Mouse (Mus musculus) frontal cortex, postnatal 14 days (tissue): ENCODE measurements around the gene Lrba.

Experiments
- DNase-seq, 2 experiments: peaks; one replicate each; pipeline ENCODE4 v3.0.0; 2022; ENCODE audit warnings: low spot score in 2 of 2

Gene Lrba

DNA sequence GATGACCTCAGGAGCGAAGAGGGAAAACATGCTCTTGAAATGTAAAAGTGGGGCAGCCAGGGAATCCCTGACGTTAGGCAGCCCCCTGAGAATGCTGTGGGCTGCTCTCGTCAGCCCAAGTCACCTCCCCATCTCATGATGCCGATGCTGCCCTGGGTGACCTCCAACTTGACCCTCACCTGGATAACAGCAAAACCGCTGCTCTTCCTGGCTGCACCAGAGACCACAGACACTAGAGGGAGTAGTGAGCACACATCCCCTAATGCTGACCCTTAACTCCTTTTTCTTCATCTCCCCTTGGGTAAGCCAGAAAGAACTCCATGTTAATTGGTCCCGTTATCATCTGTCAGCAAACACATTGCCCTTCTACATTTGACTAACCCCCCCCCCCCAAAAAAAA lies 572.2 kb downstream of the Lrba start:
- no peak for DNase-seq

DNA sequence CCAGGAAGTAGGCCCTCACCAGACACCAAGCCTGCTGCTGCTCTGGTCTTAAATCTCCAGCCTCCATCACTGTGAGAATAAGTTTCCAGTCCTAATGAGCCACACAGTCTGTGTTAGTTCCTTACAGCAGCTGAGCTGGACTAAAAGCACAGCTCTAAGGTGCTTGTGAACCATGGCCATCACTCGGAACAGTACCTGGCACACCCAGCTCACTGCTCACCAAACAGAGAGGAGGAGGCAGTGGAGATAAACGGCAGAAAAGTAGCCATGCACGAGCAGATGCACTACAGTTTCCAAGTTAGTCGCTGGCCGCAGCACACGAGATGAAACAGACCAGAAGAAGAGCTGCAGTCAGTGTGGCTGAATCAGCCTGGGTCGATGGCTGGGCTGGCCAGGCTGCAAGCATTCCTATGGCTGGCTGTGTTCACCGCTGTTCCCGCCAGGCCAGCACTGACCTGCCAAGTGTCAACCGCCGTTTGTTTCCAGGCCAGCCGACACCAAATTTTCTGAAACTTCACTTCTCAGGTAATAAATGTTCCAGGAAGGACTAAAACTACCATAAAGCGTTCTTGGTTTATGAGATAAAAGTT lies 573.5 kb downstream of the Lrba start:
- no peak for DNase-seq

DNA sequence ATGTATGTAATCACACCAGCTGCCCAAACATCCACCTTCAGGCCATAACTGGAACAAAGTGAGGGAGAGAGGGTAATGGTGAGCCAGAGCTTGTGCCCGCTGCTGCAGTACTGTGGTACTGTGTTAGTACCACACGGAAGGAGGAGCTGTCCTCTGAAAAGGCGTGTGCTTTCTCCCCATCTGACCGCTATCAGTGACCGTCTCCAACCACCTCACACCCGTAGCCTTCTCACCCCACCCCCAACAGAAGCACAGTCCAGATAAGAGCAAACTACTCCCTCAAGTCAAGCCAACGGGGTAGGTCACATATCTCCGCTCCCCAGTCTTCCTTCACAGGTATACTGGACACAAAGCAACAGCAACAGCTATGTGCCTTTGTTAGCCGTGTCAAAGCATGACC lies 574.6 kb downstream of the Lrba start:
- DNase-seq: no peak

DNA sequence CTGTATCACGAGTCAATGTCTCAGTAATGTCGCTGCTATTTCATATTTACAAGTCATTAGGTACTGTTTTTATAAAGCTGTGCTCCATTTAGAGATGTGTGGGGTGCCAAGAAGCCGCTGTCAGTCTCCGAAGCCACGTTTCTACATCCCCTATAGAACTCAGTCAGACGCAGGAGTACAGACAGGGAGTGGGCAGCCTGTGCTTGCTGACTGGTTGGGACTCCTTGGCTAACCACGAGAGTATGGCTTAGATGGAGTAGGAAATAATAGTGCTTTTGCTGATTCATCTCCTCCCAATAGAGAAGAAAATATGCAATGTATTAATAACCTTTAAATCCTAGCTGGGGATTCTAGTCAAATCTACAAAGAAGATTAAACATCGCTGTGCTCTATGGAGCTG lies 576.4 kb downstream of the Lrba start:
- DNase-seq: no peak

DNA sequence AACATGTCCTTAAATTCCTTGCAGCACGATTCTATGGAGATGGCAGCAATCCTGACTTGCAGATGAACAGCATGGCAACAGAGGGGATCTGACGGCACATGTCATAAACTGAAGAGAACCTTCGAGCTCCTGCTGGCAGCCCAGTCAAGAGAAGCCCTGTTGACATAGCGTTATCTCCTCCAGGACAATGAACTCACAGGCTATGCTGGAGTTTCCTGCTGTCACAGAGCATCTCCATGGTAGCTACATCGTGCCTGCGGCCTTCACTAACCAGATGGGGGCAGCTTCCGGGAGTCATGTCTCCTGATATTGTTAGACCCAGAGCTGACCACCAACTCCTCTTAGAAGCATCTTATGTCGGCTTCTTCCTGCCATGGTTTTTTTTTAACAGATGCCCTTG lies 578.3 kb downstream of the Lrba start:
- no peak for DNase-seq

DNA sequence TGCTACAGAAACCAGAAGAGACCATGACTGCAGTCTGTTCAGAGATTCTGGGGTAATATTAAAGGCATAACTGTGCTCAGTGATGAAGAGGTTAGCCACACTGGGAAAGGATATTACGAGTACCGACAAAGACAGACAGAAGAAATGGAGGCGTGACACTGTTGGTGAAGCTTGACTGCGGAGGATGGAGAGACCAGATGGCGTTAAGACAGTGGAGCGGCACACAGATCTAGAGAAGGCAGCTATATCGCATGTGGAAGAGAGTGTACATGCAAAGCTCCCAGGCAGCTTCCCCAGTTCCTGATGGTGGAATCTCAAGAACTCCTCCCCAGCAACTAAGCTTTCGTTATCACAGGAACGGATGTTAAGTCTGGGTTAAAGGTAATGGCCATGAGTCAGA lies 579.8 kb downstream of the Lrba start:
- no peak for DNase-seq

DNA sequence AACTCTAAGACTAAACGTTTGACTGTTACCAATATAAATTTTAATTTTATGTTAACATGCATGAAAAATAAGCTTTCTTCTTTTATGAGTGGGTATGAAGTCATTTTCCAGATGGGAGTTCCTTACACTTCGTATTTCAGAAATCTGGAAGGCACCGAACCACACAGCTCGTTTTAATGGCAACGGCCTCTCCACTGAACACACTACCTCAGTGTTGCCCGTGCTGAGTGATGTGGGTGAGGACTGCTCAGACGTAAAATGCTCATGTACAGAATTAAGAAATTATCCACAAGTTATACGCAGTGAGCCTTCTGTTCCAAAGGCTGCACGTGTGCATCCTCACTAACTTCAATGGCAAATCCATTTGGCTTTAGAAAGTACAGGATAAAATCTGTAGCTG lies 582.4 kb downstream of the Lrba start:
- no peak for DNase-seq

DNA sequence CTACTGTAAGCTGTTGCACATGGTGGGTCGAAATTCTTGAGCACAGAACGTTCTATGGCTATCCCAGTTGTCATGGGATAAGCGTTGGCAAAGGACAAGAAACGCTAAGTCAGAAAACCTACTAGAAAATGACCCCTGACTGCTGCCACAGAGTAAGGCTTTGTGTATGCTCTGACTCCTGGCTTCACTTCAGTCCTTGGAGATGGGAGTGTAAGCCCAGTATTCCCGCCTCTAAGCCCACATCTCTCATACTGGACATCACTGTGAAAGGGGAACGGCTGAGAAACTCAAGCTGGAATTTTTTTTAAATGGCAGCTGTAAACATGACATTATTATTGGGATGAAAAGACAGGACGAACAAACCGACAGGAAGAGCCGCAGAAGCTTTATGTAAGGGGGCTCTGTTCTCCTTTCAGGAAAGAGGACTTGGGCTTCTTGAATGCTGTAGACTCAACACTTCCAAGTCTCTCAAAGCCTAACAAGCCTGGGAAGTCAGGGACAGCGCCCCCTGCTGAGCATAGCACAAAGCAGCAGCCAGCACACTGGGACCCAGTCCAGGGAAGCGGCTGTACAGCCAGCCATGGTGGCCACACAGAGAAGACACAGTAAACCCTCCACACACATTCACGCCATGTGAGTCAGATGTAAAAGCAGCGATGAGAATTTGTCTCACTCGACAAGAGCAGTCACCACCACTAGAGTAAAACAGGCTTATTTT lies 583.4 kb downstream of the Lrba start:
- peak; percentile 66 to 68 for DNase-seq

DNA sequence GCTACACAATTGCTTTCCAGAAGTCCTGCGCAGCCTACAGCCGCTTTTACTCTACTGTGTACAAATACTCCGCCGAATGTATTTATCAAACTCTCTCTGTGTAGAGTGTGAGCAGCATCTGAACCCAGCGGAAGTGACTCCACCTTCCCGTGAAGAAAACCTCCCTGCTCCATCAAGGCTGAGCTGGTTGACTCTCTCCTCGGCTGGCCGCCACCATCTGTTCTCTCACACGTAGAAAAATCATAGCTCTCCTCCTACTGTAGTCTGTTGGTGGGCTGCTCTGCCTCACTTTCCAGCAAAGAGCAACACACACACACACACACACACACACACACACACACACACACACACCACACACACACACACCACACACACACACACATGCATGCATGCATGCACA lies 584.7 kb downstream of the Lrba start:
- DNase-seq: no peak

DNA sequence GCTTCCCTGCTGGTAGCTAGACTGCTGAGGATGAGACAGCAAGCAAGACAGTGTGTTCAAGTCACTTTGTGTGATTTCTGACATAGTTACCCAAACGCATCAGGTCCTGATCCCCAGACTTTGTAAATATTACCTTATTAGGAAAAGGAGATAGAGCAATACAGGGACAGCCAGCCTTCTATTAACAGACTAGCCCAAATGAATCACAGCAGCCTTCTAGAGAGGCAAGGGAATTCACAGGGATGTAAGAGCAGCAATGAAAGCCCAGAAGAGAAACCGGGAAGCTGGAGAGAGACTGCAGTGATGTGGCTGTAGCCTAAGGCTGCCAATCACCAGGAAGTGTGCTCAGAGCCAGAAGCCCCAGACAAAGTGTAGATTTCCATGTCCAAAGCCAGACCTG lies 585.2 kb downstream of the Lrba start:
- no peak for DNase-seq

DNA sequence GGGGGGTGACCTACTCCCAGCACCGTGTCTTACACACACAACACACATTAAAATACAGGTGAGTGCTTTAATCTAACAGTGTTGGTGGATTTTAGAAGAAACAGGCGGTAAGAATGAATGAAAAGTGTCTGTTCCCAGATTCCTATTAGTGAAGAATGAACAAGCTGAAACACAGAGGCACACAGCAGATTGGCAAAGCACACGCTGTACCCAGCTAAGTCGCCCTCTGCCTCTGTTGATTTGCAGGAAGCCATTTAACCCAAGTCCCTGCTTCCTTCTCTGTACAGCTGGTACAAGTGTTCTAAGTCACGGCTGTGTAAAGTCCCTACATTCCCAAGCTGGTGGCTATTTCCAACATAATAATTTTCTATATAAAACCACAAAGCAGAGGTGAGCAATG lies 586.4 kb downstream of the Lrba start:
- DNase-seq: no peak

DNA sequence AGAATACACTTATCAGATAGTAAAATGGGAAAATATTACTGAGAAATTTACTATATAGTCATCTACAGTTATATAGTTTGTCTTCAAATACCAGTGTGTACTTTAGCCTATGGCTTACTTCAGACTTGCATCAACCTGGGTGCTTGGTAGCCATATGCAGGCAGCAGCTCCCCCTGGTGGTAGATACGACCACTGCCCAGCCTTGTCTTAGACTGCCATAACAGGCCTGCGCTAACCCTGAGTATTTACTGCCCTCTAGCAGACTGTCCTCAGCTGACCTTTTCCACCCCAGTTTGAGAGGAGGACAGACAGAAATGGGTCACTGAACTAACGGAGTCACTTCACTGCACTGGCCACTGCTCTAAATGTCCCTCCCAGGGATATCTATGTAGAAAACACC lies 588.2 kb downstream of the Lrba start:
- DNase-seq: peak; percentile 59 to 65

DNA sequence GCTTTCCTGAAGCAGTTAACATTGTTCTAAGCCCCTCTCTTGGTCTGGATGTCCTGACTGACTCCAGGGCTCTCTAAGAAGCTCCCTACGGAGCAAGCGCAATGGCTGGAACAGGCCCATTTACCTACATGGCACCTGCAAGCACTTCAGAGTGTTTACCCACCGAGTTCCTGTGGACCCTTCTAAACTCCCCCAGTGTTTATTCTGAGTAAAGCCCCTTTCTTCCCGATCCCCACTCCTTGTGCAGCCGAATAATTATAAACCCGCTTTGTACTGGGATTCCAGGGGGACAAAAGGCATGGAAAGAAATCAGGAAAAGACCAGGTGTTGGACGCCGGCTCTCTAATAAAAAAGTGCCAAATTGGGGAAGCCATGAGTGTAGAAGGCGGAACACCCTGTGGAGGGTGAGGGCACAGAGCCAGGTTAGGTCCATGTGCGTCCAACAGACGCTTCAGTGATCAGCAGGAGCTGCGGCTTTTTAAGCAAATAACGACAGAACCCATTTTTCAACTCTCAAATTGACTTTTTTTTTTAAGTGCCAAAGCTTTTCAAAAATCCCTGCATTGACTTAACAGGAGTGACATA lies 593.6 kb downstream of the Lrba start:
- no peak for DNase-seq

DNA sequence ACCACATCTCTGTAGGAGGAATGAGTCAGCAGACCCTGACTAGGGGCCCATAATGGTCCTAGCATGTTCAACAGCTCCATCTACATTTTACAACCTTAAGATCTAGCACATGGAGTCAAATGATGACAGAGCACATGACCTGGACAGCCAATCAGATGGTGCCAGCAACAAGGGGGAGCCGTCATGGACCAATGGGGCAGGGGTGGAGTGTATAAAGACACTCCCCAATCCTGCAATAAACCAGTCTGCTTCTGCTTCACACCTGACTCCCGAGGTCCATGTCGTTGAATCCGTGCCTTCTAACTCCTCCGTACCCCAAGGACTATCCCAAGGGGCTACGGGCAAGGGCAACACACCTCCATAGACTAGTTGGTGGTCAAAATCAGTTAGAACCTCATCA lies 594.9 kb downstream of the Lrba start:
- no peak for DNase-seq

DNA sequence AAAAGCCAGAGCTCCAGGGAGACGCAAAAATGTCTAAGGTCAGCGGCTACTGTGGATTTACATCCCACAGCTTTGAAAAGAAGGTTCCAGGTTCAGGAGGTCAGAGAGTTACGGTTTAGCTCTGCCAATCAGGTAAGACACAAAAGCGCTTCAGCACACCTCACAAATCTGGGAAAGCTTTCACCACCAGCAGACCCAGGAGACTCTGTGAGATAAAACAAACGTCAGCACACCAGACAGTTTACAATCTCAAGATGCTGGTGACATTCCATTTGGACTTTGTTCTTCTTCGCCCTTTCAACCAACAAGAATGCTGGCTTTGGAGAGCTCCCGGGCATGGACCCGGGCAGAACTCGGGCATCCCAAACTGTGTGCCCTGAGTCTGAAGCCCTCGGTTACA lies 595.9 kb downstream of the Lrba start:
- no peak for DNase-seq

DNA sequence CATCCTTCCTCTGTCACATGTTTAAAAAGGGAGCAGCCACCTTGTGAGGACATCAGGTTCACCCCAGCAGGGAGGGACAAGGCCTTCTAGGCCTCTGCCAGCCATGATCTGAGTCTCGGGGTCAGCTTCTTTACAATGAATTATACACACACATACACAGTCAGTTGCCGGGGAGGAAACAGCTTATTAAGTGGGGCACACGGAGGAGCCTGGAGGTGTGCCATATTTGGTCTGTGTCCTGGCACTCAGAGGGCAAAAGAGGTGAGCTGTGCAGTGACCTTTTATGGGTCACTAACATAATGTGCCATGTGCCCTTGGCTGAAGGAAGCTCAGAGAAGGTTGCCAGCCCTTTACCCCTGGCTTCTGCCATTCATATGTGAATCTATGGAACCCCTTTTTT lies 596.9 kb downstream of the Lrba start:
- no peak for DNase-seq

DNA sequence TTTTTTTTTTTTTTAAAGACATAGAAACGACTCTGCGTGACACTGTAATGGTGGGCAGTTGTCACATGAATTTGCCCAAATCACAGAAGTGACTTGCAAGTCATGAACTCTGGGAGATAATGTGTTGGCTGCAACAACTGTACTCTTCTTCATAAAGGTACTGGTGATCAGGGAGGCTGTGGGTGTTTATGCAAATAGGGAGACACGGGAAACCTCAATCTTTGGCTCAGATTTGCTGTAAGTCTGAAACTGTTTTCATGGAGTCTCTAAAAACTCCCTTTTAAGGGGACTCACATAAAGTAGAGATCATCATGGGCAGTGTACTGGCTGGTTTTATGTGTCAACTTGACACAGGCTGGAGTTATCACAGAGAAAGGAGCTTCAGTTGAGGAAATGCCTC lies 603.0 kb downstream of the Lrba start:
- DNase-seq: no peak

DNA sequence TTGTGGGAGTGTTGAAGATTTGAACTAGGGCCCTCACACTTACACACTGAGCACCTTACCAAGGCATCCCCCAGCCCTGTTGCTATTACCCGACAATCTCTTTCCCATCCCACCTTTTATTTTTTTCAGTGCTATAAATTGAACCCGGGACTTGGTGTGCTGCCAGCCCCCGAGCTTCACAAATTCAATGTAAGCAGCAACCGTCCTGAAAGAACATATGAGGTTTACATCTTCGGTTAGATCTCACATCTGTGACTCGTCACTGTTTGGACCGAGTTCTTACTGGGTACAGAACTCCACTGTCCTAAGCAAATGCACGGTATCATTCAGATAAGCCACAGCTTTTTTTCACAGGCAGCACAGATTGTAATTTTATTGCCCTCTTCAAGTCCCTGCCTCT lies 607.6 kb downstream of the Lrba start:
- DNase-seq: no peak
